Mouse (Mus musculus) neutrophil, adult 5-6 weeks (primary cell): ENCODE results near the gene Ier3. TPM values are rescaled to one million over a fixed set of nuclear protein-coding genes. Genes with fewer than 3 reads are reported as not detected.

ENCODE experiments used
- ATAC-seq: fragments of 151-379, 151-347 bp; 2 replicates; pipeline ENCODE4 v1.8.0; 2017; ENCODE audit warnings: mild to moderate bottlenecking, moderate TSS enrichment; ENCODE audit not compliant: insufficient number of reproducible peaks, poor library complexity, low FRiP score, severe bottlenecking; ENCODE audit errors: extremely low read depth
- total RNA-seq: library from RNA; stranded (forward); fragments of 200-1000 nt; gene quantifications from 2 replicates; pipeline ENCODE4 v1.2.3, GENCODE M21; 2017

Ier3 gene
- total RNA-seq, 1 experiment from 2014 or later: 74.1 TPM

GRCm38 (mm10) chr17:35808073-35808472 is 13.4 kb upstream of the Ier3 start:
- ATAC-seq: no peak

- ATAC-seq: no peak
These were observed 12.1 kb upstream of the Ier3 start for GRCm38 (mm10) chr17:35809395-35809794.

- ATAC-seq: no peak
These were observed 10.4 kb upstream of the Ier3 start for GRCm38 (mm10) chr17:35810900-35811648.

GRCm38 (mm10) chr17:35812307-35812706 is 9.2 kb upstream of the Ier3 start:
- no peak for ATAC-seq

GRCm38 (mm10) chr17:35812736-35813135 is 8.7 kb upstream of the Ier3 start:
- ATAC-seq: no peak

GRCm38 (mm10) chr17:35813245-35813647 is 8.2 kb upstream of the Ier3 start:
- 0 out of 2 replicates have a peak, but pooled peaks have one; percentile 53 for ATAC-seq

GRCm38 (mm10) chr17:35813653-35814052 is 7.8 kb upstream of the Ier3 start:
- peak; percentile 24; the same call in 1 of the 2 replicates for ATAC-seq

GRCm38 (mm10) chr17:35814678-35815077 is 6.8 kb upstream of the Ier3 start:
- ATAC-seq: no peak

- no peak for ATAC-seq
These were observed 5.6 kb upstream of the Ier3 start for GRCm38 (mm10) chr17:35815836-35816235.

- no peak for ATAC-seq
These were observed 4.8 kb upstream of the Ier3 start for GRCm38 (mm10) chr17:35816686-35817085.

- ATAC-seq: no peak
These were observed 4.3 kb upstream of the Ier3 start for GRCm38 (mm10) chr17:35817226-35817625.

GRCm38 (mm10) chr17:35820111-35820510 is 1.4 kb upstream of the Ier3 start:
- no peak for ATAC-seq

GRCm38 (mm10) chr17:35822564-35822963 is 1.1 kb downstream of the Ier3 start:
- no peak for ATAC-seq

- peak; percentile 82 for ATAC-seq
These were observed 1.8 kb downstream of the Ier3 start, which contains the start of gene Flot1 for GRCm38 (mm10) chr17:35822964-35823937. Gene Flot1, plus strand, starts transcription at chr17:35823230.

- no peak for ATAC-seq
These were observed 2.9 kb downstream of the Ier3 start for GRCm38 (mm10) chr17:35824402-35824801.

GRCm38 (mm10) chr17:35825109-35825850 is 3.8 kb downstream of the Ier3 start:
- no peak for ATAC-seq

- ATAC-seq: peak; percentile 94
These were observed 8.3 kb downstream of the Ier3 start for GRCm38 (mm10) chr17:35829737-35830136.

- ATAC-seq: no peak
These were observed 11.1 kb downstream of the Ier3 start for GRCm38 (mm10) chr17:35832400-35833238.
